Mouse (Mus musculus) erythroblast, embryonic 14.5 days (primary cell): ENCODE results near the gene Mpc1.

ENCODE experiments used
- GATA1 ChIP-seq: IDR thresholded peaks from 2 replicates; pipeline ENCODE4 v1.6.1; 2012; ENCODE audit warnings: low read length, inconsistent platforms, mixed read lengths
- TAL1 ChIP-seq: IDR thresholded peaks from 3 replicates; pipeline ENCODE4 v1.6.1; 2012; ENCODE audit warnings: low read length, inconsistent platforms, mixed read lengths

GRCm38 (mm10) chr17:8282821-8283525 lies at the start of gene Mpc1:
- TF ChIP-seq TAL1 (no peak), GATA1 (no peak)
